Mouse (Mus musculus) ZHBTc4 (cell line): ENCODE data around the gene H2-Q6.
"Not testable (repeated sequence)": the region's sequence is repeated elsewhere in the genome, so short reads cannot be mapped to it uniquely, and the experiment has no call there.

Experiments
- DNase-seq: peaks from one replicate; pipeline ENCODE4 v3.0.0-alpha.2; 2011; ENCODE audit warnings: low read depth, low spot score

Gene H2-Q6

DNA sequence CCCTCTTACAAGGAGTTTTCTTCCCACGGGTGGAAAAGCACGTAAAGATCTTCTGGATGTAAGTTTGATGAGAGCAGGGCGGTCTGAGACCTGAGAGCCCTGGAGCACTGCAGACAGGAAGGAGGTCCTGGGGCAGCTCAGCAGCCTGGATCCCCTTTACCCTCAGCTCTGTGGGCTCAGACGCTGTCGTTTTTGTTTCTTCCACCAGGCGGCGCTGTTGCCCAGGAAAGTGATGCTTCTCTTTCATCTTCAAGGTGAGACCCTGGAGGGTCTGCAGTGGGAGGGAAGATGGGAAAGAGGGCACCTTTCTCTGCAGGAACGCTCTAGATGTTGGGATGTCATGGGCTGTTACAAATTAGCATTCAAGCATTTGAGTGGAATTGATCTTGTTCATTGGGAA lies 10.2 kb downstream of the H2-Q6 start:
- peak; percentile 87 for DNase-seq

- DNase-seq: not testable (repeated sequence)
These were observed 10.9 kb downstream of the H2-Q6 start for GRCm38 (mm10) chr17:35435577-35435976.

DNA sequence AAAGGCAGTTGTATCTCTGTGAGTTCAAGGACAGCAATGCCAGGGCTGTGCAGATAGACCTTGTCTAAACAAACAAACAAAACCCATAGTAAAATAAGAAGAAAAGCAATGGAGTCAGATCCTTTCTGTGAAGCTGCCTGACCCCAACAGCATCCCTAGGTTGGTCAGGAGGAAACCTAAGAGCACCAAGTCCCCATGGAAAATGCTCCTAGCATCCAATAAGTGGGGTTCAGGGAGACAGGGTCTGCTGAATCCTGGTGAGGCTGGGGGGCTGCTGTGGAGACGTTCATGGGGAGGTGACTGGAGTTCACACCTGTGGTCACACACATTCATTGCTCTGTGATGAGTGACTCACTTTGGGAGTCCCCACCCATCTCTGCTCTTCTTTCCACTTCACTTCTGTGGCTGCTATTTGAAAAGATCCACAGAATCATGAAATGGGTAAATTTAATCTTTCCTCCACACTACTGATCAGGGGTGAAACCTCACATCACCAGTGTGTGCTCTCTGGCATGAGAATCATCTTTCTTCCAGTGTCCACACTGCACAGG lies 12.8 kb downstream of the H2-Q6 start:
- DNase-seq: not testable (repeated sequence)

DNA sequence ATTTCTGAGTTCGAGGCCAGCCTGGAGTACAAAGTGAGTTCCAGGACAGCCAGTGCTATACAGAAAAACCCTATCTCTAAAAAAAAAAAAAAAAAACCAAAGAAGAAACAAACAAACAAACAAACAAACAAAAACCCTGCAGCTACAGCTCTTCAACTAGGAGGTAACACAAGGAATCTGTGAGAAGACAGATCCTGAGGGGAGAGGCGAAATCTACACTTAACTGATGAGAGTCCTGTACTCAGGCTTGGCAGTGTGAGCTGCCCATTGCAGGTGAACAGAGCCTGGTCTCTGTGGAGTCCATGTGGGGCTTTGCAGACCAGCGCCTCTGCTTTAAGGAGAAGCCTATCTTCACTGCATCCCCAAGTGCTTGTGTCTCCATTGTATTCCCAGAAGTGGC lies 13.7 kb downstream of the H2-Q6 start:
- DNase-seq: not testable (repeated sequence)

DNA sequence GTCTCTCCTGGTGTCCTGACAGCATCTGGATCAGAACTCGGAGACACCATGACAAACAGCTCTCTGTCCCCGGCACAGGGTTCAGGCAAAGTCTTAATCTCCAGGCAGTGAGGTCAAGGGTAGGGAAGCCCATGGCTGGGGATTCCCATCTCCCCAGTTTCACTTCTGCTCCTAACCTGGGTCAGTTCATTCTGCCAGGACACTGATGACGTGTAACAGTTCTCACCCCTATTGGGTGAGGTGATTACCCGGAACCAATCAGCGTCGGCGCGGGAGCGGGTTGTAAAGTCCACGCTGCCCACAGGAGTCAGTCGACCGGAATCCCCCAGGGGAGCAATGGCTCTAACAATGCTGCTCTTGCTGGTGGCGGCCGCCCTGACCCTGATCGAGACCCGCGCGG lies 14.2 kb downstream of the H2-Q6 start, which contains the start of gene H2-Q7:
Gene H2-Q7, plus strand, starts transcription at position 271 of the 400 bp plus-strand sequence.
- peak; percentile 73 for DNase-seq

- DNase-seq: peak; percentile 60
These were observed 14.7 kb downstream of the H2-Q6 start for GRCm38 (mm10) chr17:35439295-35439747.

- DNase-seq: peak; percentile 65
These were observed 15.4 kb downstream of the H2-Q6 start for GRCm38 (mm10) chr17:35439925-35440645.

DNA sequence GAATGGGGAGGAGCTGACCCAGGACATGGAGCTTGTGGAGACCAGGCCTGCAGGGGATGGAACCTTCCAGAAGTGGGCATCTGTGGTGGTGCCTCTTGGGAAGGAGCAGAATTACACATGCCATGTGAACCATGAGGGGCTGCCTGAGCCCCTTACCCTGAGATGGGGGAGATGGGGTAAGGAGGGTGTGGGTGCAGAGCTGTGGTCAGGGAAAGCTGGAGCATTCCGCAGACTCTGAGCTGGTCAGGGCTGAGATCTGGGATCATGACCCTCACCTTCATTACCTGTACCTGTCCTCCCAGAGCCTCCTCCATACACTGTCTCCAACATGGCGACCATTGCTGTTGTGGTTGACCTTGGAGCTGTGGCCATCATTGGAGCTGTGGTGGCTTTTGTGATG lies 17.7 kb downstream of the H2-Q6 start:
- DNase-seq: not testable (repeated sequence)

DNA sequence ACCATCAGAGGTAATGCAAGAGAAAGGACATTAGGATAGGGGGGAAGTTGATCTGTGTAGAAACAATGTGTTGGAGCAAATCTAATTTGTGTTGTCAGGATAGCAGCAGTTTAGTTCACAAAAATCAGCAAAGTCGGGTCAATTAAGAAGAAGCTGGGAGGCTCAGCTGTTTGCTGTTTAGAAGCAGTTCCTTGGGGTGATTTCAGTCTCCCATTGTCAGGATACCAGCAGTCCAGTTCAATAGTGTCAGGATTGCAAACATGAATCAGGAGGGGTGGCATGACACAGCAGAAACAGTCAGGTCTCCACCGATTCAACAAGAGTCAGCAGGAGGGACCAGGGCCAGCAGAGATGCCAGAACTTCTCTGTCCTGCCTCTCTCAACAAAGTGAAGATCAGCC lies 19.9 kb downstream of the H2-Q6 start:
- DNase-seq: not testable (repeated sequence)

- DNase-seq: not testable (repeated sequence)
These were observed 33.6 kb downstream of the H2-Q6 start for GRCm38 (mm10) chr17:35458247-35458646.

- not testable (repeated sequence) for DNase-seq
These were observed 36.1 kb downstream of the H2-Q6 start for GRCm38 (mm10) chr17:35460513-35461341.

DNA sequence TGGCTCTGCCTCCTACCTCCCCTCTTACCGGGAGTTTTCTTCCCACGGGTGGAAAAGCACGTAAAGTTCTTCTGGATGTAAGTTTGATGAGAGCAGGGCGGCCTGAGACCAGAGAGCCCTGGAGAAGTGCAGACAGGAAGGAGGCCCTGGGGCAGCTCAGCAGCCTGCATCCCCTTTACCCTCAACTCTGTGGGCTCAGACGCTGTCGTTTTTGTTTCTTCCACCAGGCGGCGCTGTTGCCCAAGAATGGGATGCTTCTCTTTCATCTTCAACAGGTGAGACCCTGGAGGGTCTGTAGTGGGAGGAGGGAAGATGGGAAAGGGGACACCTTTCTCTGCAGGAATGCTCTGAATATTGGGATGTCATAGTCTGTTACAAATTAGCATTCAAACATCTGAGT lies 41.0 kb downstream of the H2-Q6 start:
- DNase-seq: peak; percentile 76

- not testable (repeated sequence) for DNase-seq
These were observed 44.3 kb downstream of the H2-Q6 start for GRCm38 (mm10) chr17:35468936-35469335.

GRCm38 (mm10) chr17:35469842-35470751 lies 45.4 kb downstream of the H2-Q6 start, which contains the start of gene H2-Q10:
H2-Q10 (plus strand) TSS chr17:35470089.
- peak; percentile 57 for DNase-seq
